Mouse (Mus musculus) CD4-positive helper T cell, adult 2 months (primary cell): ENCODE data around the gene H60b.
A peak's percentile ranks its signal among the peaks of the same experiment; 100 is the strongest.
"Not testable (repeated sequence)": the region's sequence is repeated elsewhere in the genome, so short reads cannot be mapped to it uniquely, and the experiment has no call there.

Source experiments
- DNase-seq: peaks from one replicate; pipeline ENCODE4 v3.0.0-alpha.2; 2012; ENCODE audit warnings: low read depth, missing footprints, low spot score

The H60b gene

GRCm38 (mm10) chr10:22273684-22274305 lies 115.4 kb downstream of the H60b start:
- peak; percentile 27 for DNase-seq

- no peak for DNase-seq
Measured at GRCm38 (mm10) chr10:22274445-22275057, 116.2 kb downstream of the H60b start.

GRCm38 (mm10) chr10:22278468-22278867 lies 120.1 kb downstream of the H60b start:
- DNase-seq = not testable (repeated sequence)

- DNase-seq = no peak
Measured at GRCm38 (mm10) chr10:22282816-22283215, 124.4 kb downstream of the H60b start.

- DNase-seq = peak; percentile 48
Measured at GRCm38 (mm10) chr10:22295676-22296075, 137.3 kb downstream of the H60b start.

GRCm38 (mm10) chr10:22297033-22297762 lies 138.8 kb downstream of the H60b start:
- no peak for DNase-seq

- peak; percentile 41 for DNase-seq
Measured at GRCm38 (mm10) chr10:22297766-22298461, 139.5 kb downstream of the H60b start.

- DNase-seq = peak; percentile 87
Measured at GRCm38 (mm10) chr10:22299324-22299723, 140.9 kb downstream of the H60b start.

- DNase-seq = peak; percentile 67
Measured at GRCm38 (mm10) chr10:22301641-22302040, 143.3 kb downstream of the H60b start.

GRCm38 (mm10) chr10:22302344-22303057 lies 144.1 kb downstream of the H60b start:
- DNase-seq = peak; percentile 87

GRCm38 (mm10) chr10:22303736-22304135 lies 145.3 kb downstream of the H60b start:
- DNase-seq = peak; percentile 65

- DNase-seq = peak; percentile 29
Measured at GRCm38 (mm10) chr10:22305801-22306200, 147.4 kb downstream of the H60b start.

- peak; percentile 89 for DNase-seq
Measured at GRCm38 (mm10) chr10:22306452-22306851, 148.1 kb downstream of the H60b start.

- no peak for DNase-seq
Measured at GRCm38 (mm10) chr10:22308221-22308620, 149.8 kb downstream of the H60b start.

- DNase-seq = no peak
Measured at GRCm38 (mm10) chr10:22322858-22323257, 164.5 kb downstream of the H60b start.
